40 mouse cellular contexts compared by ENCODE assay signal in genomic region chr3:70026605-70027004, GRCm38 (mm10). TPM values are rescaled to one million over a fixed set of nuclear protein-coding genes. Genes with fewer than 3 reads are reported as not detected.
"Had no signal": no experiment of that assay in that cellular context is flagged by ENCODE, and none has a peak within 500 bp of the region (broad histone marks: within the 10 kb centered on the region; RNA-seq: fewer than 3 reads in every experiment).

No protein-coding gene starts in this region.

- H3K4me1 ChIP-seq: heart, embryonic 10.5 days; heart, embryonic 12.5 days; hindbrain, embryonic 10.5 days; hindbrain, embryonic 12.5 days; intestine, embryonic 15.5 days; limb, embryonic 13.5 days; limb, embryonic 15.5 days; liver, embryonic 12.5 days had no signal

- H3K9ac ChIP-seq: heart, embryonic 12.5 days; hindbrain, embryonic 12.5 days; hindbrain, embryonic 14.5 days; intestine, embryonic 15.5 days; limb, embryonic 13.5 days; limb, embryonic 15.5 days; liver, embryonic 12.5 days; liver, embryonic 14.5 days had no signal

- DNase-seq: gastrocnemius, postnatal 14 days; gastrocnemius, postnatal 36 days; heart, adult 11 months; heart, postnatal 10 days; heart, postnatal 4 days; kidney, adult 18-20 months; kidney, adult 8-10 months; kidney, postnatal 10 days; kidney, postnatal 25 days; kidney, postnatal 4 days; left cerebral cortex, postnatal 4 days had no signal

- H3K27ac ChIP-seq: heart, embryonic 10.5 days; hindbrain, embryonic 10.5 days; hindbrain, embryonic 12.5 days; hindbrain, embryonic 14.5 days; intestine, embryonic 15.5 days; layer of hippocampus, adult 2 months; left cerebral cortex, adult 2 months; limb, embryonic 13.5 days; limb, embryonic 15.5 days; liver, embryonic 12.5 days; liver, embryonic 14.5 days had no signal

- H3K27me3 ChIP-seq: heart, embryonic 12.5 days; hindbrain, embryonic 12.5 days; intestine, embryonic 15.5 days; limb, embryonic 13.5 days; limb, embryonic 15.5 days; liver, embryonic 12.5 days had no signal

- H3K36me3 ChIP-seq: heart, embryonic 10.5 days; heart, embryonic 12.5 days; hindbrain, embryonic 10.5 days; hindbrain, embryonic 12.5 days; intestine, embryonic 15.5 days; limb, embryonic 13.5 days; limb, embryonic 15.5 days; liver, embryonic 12.5 days had no signal

- H3K4me2 ChIP-seq: heart, embryonic 12.5 days; hindbrain, embryonic 12.5 days; hindbrain, embryonic 14.5 days; intestine, embryonic 15.5 days; limb, embryonic 13.5 days; limb, embryonic 15.5 days; liver, embryonic 12.5 days had no signal

- H3K4me3 ChIP-seq: heart, embryonic 10.5 days; heart, embryonic 12.5 days; hindbrain, embryonic 10.5 days; hindbrain, embryonic 12.5 days; intestine, embryonic 15.5 days; layer of hippocampus, adult 2 months; left cerebral cortex, adult 2 months; limb, embryonic 13.5 days; limb, embryonic 15.5 days; liver, embryonic 12.5 days had no signal

- ATAC-seq: hindbrain, embryonic 16.5 days; inflammation-experienced regulatory T-cells, adult 6 months; intestine, embryonic 15.5 days; intestine, postnatal 0 days; liver, embryonic 12.5 days had no signal

- H3K9me3 ChIP-seq: heart, embryonic 10.5 days; heart, embryonic 12.5 days; hindbrain, embryonic 10.5 days; hindbrain, embryonic 12.5 days; intestine, embryonic 15.5 days; limb, embryonic 13.5 days; limb, embryonic 15.5 days; liver, embryonic 12.5 days had no signal

RNA-seq across cellular contexts. Expression of gene Otol1, which starts 19.2 kb away (rescaled TPM):
- total RNA-seq: gastrocnemius, adult 18-20 months; gastrocnemius, adult 8-10 months; gastrocnemius, postnatal 14 days; gastrocnemius, postnatal 36 days; heart, adult 8-10 months; heart, postnatal 10 days; heart, postnatal 25 days; heart, postnatal 4 days; layer of hippocampus, adult 2 months; layer of hippocampus, postnatal 10 days; layer of hippocampus, postnatal 25 days; left cerebral cortex, adult 2 months; left cerebral cortex, postnatal 14 days; liver, adult 2 months had no signal
- polyA plus RNA-seq: gonadal fat pad, adult 2 months; heart, embryonic 10.5 days; heart, embryonic 12.5 days; heart, embryonic 14.5 days; heart, embryonic 16.5 days; hindbrain, embryonic 14.5 days; inflammation-experienced regulatory T-cells, adult 6 months; intestine, embryonic 15.5 days; intestine, postnatal 0 days; kidney, embryonic 14.5 days; kidney, embryonic 16.5 days; limb, embryonic 11.5 days; limb, embryonic 13.5 days; limb, embryonic 15.5 days; liver, adult 2 months; liver, embryonic 12.5 days; liver, embryonic 14.5 days had no signal
